Mouse (Mus musculus): ENCODE measurements around the gene Abhd5. TPM values are rescaled to one million over a fixed set of nuclear protein-coding genes. Genes with fewer than 3 reads are reported as not detected.

Gene Abhd5
- polyA plus RNA-seq, 1 experiment from 2014 or later: 29.5 TPM

DNA sequence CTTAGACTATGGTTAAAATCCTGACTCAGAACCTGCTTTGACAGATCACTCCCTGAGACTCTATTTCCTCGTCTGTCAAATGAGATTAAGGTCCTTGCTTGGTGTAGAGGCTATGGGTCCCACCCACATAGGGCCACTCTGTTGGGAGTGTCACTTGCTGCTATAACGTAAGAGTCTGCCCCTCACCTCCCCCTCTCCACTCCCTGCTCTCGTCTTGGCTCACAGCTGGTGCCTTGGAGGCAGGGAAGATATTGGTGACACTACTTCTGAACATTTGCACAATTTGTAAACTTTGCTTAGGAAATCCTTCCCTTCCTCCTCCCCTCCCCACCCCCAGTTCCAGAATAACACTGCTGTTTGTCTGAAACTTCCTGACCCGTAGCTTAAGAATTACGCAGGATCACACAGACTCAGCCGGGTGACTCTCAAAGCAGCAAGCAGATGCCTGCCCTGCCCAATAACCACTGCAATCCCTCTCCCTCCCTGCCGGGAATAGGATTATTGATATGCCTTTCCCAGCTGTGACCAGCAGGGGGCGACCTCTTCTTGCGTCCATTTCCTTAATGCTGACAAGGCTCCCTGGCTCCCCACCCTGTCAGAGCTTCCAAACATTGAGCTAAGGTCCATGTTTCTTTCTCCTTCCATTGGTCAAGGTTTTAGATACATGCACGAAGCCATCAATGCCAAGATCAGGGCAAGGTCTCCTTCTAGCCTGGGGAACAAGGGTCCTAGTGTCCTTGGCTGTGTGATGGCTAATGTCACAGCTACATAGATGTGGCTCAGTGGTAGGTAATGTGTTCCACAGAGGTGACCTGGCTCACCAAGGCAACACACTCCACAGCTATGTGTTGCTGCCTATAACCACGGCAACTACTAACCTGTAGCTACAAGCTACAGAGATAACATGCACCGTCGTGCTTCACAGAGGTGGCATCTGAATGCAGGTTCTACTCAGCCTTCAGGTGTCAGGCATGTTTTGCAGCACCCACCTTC, 69.7 kb downstream of the Abhd5 start:
- no peak overlapping the region for H3K9ac ChIP-seq
- H3K36me3 ChIP-seq: no peaks in the 10 kb centered on the region
- ATAC-seq (ENCODE audit: low FRiP score, low read depth): peak; percentile 51
- no peaks in the 10 kb centered on the region for H3K9me3 ChIP-seq
- H3K4me1 ChIP-seq: no peaks in the 10 kb centered on the region; the same call in 1 of the 2 replicates
- H3K4me2 ChIP-seq (replicated peaks): no peak overlapping the region
- H3K27me3 ChIP-seq: peaks cover 32% of the 10 kb centered on the region
- H3K4me3 ChIP-seq: no peak overlapping the region
- H3K27ac ChIP-seq: no peak overlapping the region
- 26% methylated on average over 13 of the region's 13 CpGs for WGBS

DNA sequence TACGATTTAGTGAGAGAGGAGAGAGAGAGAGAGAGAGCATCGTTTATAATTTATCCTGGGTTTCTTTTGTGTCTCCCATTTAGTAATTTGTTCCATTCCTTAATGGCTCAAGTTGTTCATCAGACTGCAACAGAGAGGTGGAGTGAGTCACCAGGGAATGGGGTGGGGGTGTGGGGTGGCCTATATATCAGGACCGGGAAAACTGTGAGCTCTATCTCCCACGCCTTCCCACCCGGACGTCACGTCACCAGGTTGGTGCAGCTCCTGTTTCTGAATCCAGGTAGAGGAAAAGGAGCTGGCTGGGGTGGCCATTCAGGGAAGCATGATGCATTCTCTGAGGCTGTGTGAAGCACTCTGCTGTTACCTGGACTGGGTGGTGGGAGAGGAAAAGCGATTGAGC, 70.5 kb downstream of the Abhd5 start:
- Histone ChIP-seq H3K27me3 (peaks cover 32% of the 10 kb centered on the region), H3K27ac (no peak overlapping the region), H3K4me2 (replicated peaks) (no peak overlapping the region), H3K4me3 (no peak overlapping the region), H3K9ac (no peak overlapping the region), H3K36me3 (no peaks in the 10 kb centered on the region), H3K4me1 (no peaks in the 10 kb centered on the region; the same call in 1 of the 2 replicates), H3K9me3 (no peaks in the 10 kb centered on the region)
- ATAC-seq (ENCODE audit: low FRiP score, low read depth): no peak
- WGBS: 85% methylated on average over 8 of the region's 8 CpGs

DNA sequence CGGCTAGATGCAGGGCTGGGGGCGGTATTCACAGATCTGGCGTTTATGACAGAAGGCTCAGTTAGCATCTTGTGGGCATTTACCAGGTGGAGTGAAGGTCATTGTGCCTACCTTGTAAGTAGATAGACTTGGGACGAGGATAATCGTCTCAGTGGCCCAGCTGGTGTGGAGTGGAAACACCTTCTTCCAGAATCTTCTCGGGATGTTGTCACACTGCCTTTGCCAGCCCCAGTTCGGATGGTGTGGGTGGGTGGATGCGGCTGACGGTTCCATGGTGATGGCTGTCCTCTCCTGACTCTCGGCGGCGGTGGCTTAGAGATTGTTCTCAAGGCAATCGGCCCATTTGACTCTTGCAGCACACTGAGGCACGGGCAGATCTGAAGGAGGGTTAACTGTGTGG, 71.3 kb downstream of the Abhd5 start:
- Histone ChIP-seq H3K9ac (no peak overlapping the region), H3K27ac (no peak overlapping the region), H3K4me2 (replicated peaks) (no peak overlapping the region), H3K4me3 (no peak overlapping the region), H3K4me1 (no peaks in the 10 kb centered on the region; the same call in 1 of the 2 replicates), H3K27me3 (peaks cover 32% of the 10 kb centered on the region), H3K36me3 (no peaks in the 10 kb centered on the region), H3K9me3 (no peaks in the 10 kb centered on the region)
- no peak for ATAC-seq (ENCODE audit: low FRiP score, low read depth)
- WGBS: 85% methylated on average over 14 of the region's 14 CpGs

DNA sequence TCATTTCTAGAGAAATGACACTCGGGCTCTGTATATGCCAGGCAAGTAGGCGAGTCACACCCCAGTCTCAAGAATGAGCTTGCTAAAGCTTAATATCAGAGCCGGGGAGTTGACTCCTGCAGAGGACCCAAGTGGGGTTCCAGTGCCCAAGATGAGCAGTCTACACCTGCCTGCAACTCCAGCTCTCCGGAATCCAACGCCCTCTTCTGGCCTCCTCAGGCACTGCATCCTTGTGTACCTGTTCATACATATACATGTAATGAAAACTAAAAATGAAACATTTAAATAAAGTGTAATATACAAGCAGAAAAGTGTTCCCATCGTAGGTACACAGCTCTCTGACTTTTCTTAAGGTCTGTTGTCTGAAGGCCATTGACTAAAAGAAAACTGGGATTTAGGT, 71.7 kb downstream of the Abhd5 start:
- H3K4me1 ChIP-seq: no peaks in the 10 kb centered on the region; the same call in 1 of the 2 replicates
- H3K27ac ChIP-seq: no peak overlapping the region
- H3K4me2 ChIP-seq (replicated peaks): no peak overlapping the region
- H3K9ac ChIP-seq: no peak overlapping the region
- H3K4me3 ChIP-seq: no peak overlapping the region
- no peaks in the 10 kb centered on the region for H3K36me3 ChIP-seq
- H3K27me3 ChIP-seq: peaks cover 32% of the 10 kb centered on the region
- ATAC-seq (ENCODE audit: low FRiP score, low read depth): no peak
- 61% methylated on average over 6 of the region's 6 CpGs for WGBS
- H3K9me3 ChIP-seq: no peaks in the 10 kb centered on the region

DNA sequence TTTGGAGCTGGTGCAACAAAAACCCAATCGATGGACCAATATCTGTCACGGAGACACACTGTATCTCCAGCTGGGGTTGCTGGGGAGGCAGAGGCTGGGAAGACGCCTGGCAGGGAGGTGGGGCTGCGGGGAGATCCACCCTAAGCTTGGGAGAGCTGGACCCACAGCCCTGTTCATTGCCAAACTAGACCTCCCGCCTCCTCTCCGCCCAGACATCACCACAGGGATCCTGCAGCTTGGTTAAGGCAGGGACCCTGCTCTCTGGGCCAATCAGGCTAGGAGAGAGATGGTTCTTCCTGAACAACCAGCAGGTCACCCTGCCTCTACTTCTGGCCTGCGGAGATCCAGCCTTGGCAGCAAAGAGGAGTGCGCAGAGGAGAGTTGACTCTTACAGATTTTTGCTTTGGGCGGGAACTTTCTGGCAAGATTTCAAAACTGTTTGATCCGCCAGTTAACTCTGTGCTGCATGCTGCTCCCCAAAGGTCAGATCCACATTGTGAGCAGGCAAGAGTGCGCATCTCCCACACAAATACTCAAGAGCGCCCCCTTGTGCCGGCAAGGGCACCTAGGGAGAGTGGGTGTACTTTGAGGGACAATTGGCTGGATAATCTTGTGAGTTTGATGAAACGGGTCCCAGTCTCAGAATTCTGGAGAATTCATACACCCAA, 73.7 kb downstream of the Abhd5 start:
- Histone ChIP-seq H3K36me3 (no peaks in the 10 kb centered on the region), H3K4me3 (no peak overlapping the region), H3K9ac (no peak overlapping the region), H3K9me3 (no peaks in the 10 kb centered on the region), H3K4me2 (replicated peaks) (no peak overlapping the region), H3K4me1 (peaks cover 11% of the 10 kb centered on the region), H3K27ac (no peak overlapping the region), H3K27me3 (peaks cover 31% of the 10 kb centered on the region)
- no peak for ATAC-seq (ENCODE audit: low FRiP score, low read depth)
- 43% methylated on average over 14 of the region's 14 CpGs for WGBS

DNA sequence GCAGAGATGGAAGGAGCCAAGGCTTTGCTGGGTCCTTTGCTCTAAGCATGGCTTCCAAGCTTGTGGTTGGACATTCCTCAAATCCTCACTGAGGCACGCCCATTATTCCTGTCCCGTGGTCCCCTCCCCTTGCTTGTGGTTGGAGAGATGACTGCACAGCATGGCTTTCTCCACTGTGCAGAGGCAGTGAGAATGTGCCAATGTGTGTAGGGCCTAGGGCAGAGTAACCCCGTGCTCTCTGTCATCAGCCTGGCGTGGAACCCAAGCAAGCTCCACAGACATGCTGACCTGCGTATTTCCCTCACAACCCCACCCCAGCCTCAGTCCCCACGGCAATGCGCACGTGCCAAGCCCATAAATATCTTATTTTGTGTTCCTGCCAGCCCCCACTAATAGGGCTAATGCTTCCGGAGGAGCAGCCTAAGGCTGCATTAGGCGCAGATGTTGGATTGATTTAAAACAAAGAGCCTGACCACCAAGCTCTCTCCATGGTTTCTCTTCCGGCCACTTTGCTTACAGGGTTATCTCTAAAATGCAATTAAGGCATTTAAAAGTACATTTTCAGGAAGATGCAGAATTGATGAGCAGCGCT, 77.7 kb downstream of the Abhd5 start:
- 0 out of 2 replicates have a peak, but pooled peaks have one; percentile 40 for ATAC-seq (ENCODE audit: low FRiP score, low read depth)
- H3K4me1 ChIP-seq: peaks cover 11% of the 10 kb centered on the region
- no peaks in the 10 kb centered on the region for H3K36me3 ChIP-seq
- peaks cover 10% of the 10 kb centered on the region; the same call in 1 of the 2 replicates for H3K27me3 ChIP-seq
- no peak overlapping the region for H3K9ac ChIP-seq
- H3K27ac ChIP-seq: no peak overlapping the region
- WGBS: 52% methylated on average over 12 of the region's 12 CpGs
- H3K9me3 ChIP-seq: no peaks in the 10 kb centered on the region
- no peak overlapping the region for H3K4me2 ChIP-seq (replicated peaks)
- no peak overlapping the region for H3K4me3 ChIP-seq

DNA sequence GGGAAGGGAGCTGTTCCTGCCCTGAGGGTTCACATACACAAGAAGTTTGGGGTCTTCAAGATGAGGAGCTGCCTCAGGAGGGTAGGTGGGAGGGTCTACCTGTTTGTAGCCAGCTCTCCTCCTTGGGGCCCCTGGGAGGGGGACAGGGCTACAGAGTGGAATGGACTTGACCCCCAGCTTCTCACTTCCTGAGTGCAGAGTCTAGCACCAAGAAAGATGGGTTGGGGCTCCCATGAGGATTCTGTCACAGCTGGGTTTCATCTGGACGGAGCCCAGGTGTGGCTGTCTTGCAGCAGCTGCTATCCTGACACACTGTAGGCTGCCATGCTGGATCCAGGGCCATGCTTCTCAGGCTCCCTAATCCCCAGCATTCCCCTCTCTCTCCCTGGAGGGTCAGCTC, 78.3 kb downstream of the Abhd5 start:
- peaks cover 11% of the 10 kb centered on the region for H3K4me1 ChIP-seq
- ATAC-seq (ENCODE audit: low FRiP score, low read depth): no peak
- no peak overlapping the region for H3K4me3 ChIP-seq
- no peak overlapping the region for H3K27ac ChIP-seq
- 75% methylated on average over 1 of the region's 1 CpGs for WGBS
- peaks cover 7% of the 10 kb centered on the region; the same call in 1 of the 2 replicates for H3K27me3 ChIP-seq
- H3K36me3 ChIP-seq: no peaks in the 10 kb centered on the region
- no peak overlapping the region for H3K9ac ChIP-seq
- no peak overlapping the region for H3K4me2 ChIP-seq (replicated peaks)
- no peaks in the 10 kb centered on the region for H3K9me3 ChIP-seq

Other genes with a start within 250 kb of the Abhd5 start
- 48.3 and 56.1 TPM in 2 replicates for gene Snrk, start 234.3 kb upstream of the Abhd5 start, polyA plus RNA-seq (2015; fragmentation: Nextera tagmentation; extraction: Ambion mirVana)
- gene Ano10, start 57.2 kb upstream of the Abhd5 start, polyA plus RNA-seq (2015; fragmentation: Nextera tagmentation; extraction: Ambion mirVana): 37.1 and 38.0 TPM in 2 replicates